Mouse (Mus musculus): Measurements from ENCODE around the gene Coro2b. TPM values are rescaled to one million over a fixed set of nuclear protein-coding genes. Genes with fewer than 3 reads are reported as not detected.

The Coro2b gene
- polyA plus RNA-seq, 1 experiment, result 12.1 TPM

GRCm38 (mm10) chr9:62506467-62507067 is 30.3 kb downstream of the Coro2b start:
- TF ChIP-seq CTCF (IDR thresholded peaks at IDR 0.05; ENCODE audit: borderline replicate concordance, insufficient read depth, low read length), result no peak
- TF ChIP-seq POLR2A (IDR thresholded peaks at IDR 0.05; ENCODE audit: low read depth, low read length), result no peak
- Histone ChIP-seq H3K4me1 (ENCODE audit: control insufficient read depth, insufficient read depth, low read length) (no peaks in the 10 kb centered on the region), H3K27ac (ENCODE audit: insufficient read depth, low read length) (no peak overlapping the region), H3K4me3 (ENCODE audit: insufficient read depth, low read length) (no peak overlapping the region)

- H3K4me3 ChIP-seq (ENCODE audit: insufficient read depth, low read length), result no peak overlapping the region
- no peaks in the 10 kb centered on the region for H3K4me1 ChIP-seq (ENCODE audit: control insufficient read depth, insufficient read depth, low read length)
- H3K27ac ChIP-seq (ENCODE audit: insufficient read depth, low read length), result no peak overlapping the region
- TF ChIP-seq CTCF (IDR thresholded peaks at IDR 0.05; ENCODE audit: borderline replicate concordance, insufficient read depth, low read length), result no peak
- TF ChIP-seq POLR2A (IDR thresholded peaks at IDR 0.05; ENCODE audit: low read depth, low read length), result no peak
Measured at GRCm38 (mm10) chr9:62504129-62504528, 32.7 kb downstream of the Coro2b start.

- no peak for TF ChIP-seq POLR2A (IDR thresholded peaks at IDR 0.05; ENCODE audit: low read depth, low read length)
- TF ChIP-seq CTCF (IDR thresholded peaks at IDR 0.05; ENCODE audit: borderline replicate concordance, insufficient read depth, low read length), result no peak
- H3K27ac ChIP-seq (ENCODE audit: insufficient read depth, low read length), result no peak overlapping the region
- no peaks in the 10 kb centered on the region for H3K4me1 ChIP-seq (ENCODE audit: control insufficient read depth, insufficient read depth, low read length)
- no peak overlapping the region for H3K4me3 ChIP-seq (ENCODE audit: insufficient read depth, low read length)
Measured at GRCm38 (mm10) chr9:62502361-62502760, 34.5 kb downstream of the Coro2b start.

- TF ChIP-seq CTCF (IDR thresholded peaks at IDR 0.05; ENCODE audit: borderline replicate concordance, insufficient read depth, low read length) (no peak), POLR2A (IDR thresholded peaks at IDR 0.05; ENCODE audit: low read depth, low read length) (no peak)
- no peaks in the 10 kb centered on the region for H3K4me1 ChIP-seq (ENCODE audit: control insufficient read depth, insufficient read depth, low read length)
- no peak overlapping the region for H3K4me3 ChIP-seq (ENCODE audit: insufficient read depth, low read length)
- H3K27ac ChIP-seq (ENCODE audit: insufficient read depth, low read length), result no peak overlapping the region
Measured at GRCm38 (mm10) chr9:62501566-62501965, 35.3 kb downstream of the Coro2b start.

GRCm38 (mm10) chr9:62500007-62500406 is 36.8 kb downstream of the Coro2b start:
- H3K4me3 ChIP-seq (ENCODE audit: insufficient read depth, low read length), result no peak overlapping the region

GRCm38 (mm10) chr9:62498945-62499344 is 37.9 kb downstream of the Coro2b start:
- Histone ChIP-seq H3K27ac (ENCODE audit: insufficient read depth, low read length) (no peak overlapping the region), H3K4me3 (ENCODE audit: insufficient read depth, low read length) (no peak overlapping the region), H3K4me1 (ENCODE audit: control insufficient read depth, insufficient read depth, low read length) (no peaks in the 10 kb centered on the region)
- TF ChIP-seq CTCF (IDR thresholded peaks at IDR 0.05; ENCODE audit: borderline replicate concordance, insufficient read depth, low read length) (no peak), POLR2A (IDR thresholded peaks at IDR 0.05; ENCODE audit: low read depth, low read length) (no peak)

More at GRCm38 (mm10) chr9:62500007-62500406, 36.8 kb downstream of the Coro2b start:
- TF ChIP-seq POLR2A (IDR thresholded peaks at IDR 0.05; ENCODE audit: low read depth, low read length) (no peak), CTCF (IDR thresholded peaks at IDR 0.05; ENCODE audit: borderline replicate concordance, insufficient read depth, low read length) (no peak)
- H3K4me1 ChIP-seq (ENCODE audit: control insufficient read depth, insufficient read depth, low read length), result no peaks in the 10 kb centered on the region
- no peak overlapping the region for H3K27ac ChIP-seq (ENCODE audit: insufficient read depth, low read length)

- TF ChIP-seq CTCF (IDR thresholded peaks at IDR 0.05; ENCODE audit: borderline replicate concordance, insufficient read depth, low read length) (no peak), POLR2A (IDR thresholded peaks at IDR 0.05; ENCODE audit: low read depth, low read length) (no peak)
- Histone ChIP-seq H3K4me1 (ENCODE audit: control insufficient read depth, insufficient read depth, low read length) (no peaks in the 10 kb centered on the region), H3K27ac (ENCODE audit: insufficient read depth, low read length) (no peak overlapping the region), H3K4me3 (ENCODE audit: insufficient read depth, low read length) (no peak overlapping the region)
Measured at GRCm38 (mm10) chr9:62497135-62498092, 39.4 kb downstream of the Coro2b start.

GRCm38 (mm10) chr9:62492306-62492990 is 44.4 kb downstream of the Coro2b start:
- H3K4me1 ChIP-seq (ENCODE audit: control insufficient read depth, insufficient read depth, low read length), result no peaks in the 10 kb centered on the region
- no peak for TF ChIP-seq CTCF (IDR thresholded peaks at IDR 0.05; ENCODE audit: borderline replicate concordance, insufficient read depth, low read length)
- TF ChIP-seq POLR2A (IDR thresholded peaks at IDR 0.05; ENCODE audit: low read depth, low read length), result no peak
- no peak overlapping the region for H3K27ac ChIP-seq (ENCODE audit: insufficient read depth, low read length)
- H3K4me3 ChIP-seq (ENCODE audit: insufficient read depth, low read length), result no peak overlapping the region

GRCm38 (mm10) chr9:62491611-62492010 is 45.2 kb downstream of the Coro2b start:
- no peak overlapping the region for H3K4me3 ChIP-seq (ENCODE audit: insufficient read depth, low read length)
- no peaks in the 10 kb centered on the region for H3K4me1 ChIP-seq (ENCODE audit: control insufficient read depth, insufficient read depth, low read length)
- no peak for TF ChIP-seq POLR2A (IDR thresholded peaks at IDR 0.05; ENCODE audit: low read depth, low read length)
- TF ChIP-seq CTCF (IDR thresholded peaks at IDR 0.05; ENCODE audit: borderline replicate concordance, insufficient read depth, low read length), result no peak
- no peak overlapping the region for H3K27ac ChIP-seq (ENCODE audit: insufficient read depth, low read length)

Measured in embryonic fibroblast, embryonic 13.5 days (primary cell).